Mouse (Mus musculus): ENCODE results near the gene Slc1a5. TPM values are rescaled to one million over a fixed set of nuclear protein-coding genes. Genes with fewer than 3 reads are reported as not detected.

Gene Slc1a5
- polyA plus RNA-seq, 1 experiment from 2014 or later = 4.6 TPM

- H3K9ac ChIP-seq (replicated peaks; ENCODE audit: low read depth, low read length) = no peak overlapping the region
- H3K4me2 ChIP-seq (ENCODE audit: low read depth, low read length) = no peak overlapping the region
- 80% methylated on average over 5 of the region's 5 CpGs for WGBS
- H3K9me3 ChIP-seq (ENCODE audit: control insufficient read depth, low read length) = no peaks in the 10 kb centered on the region
- no peak overlapping the region for H3K4me3 ChIP-seq (ENCODE audit: low read depth, low read length)
- no peaks in the 10 kb centered on the region for H3K36me3 ChIP-seq (ENCODE audit: control insufficient read depth, insufficient read depth, low read length)
- no peak for ATAC-seq (ENCODE audit: low read depth)
- no peak overlapping the region for H3K27ac ChIP-seq (ENCODE audit: low read depth, low read length)
- H3K27me3 ChIP-seq (ENCODE audit: control insufficient read depth, insufficient read depth, low read length) = no peaks in the 10 kb centered on the region
- H3K4me1 ChIP-seq (ENCODE audit: control insufficient read depth, insufficient read depth, low read length) = no peaks in the 10 kb centered on the region
Measured at GRCm38 (mm10) chr7:16792316-16792715, 11.2 kb downstream of the Slc1a5 start.

GRCm38 (mm10) chr7:16793010-16793725 lies 12.0 kb downstream of the Slc1a5 start:
- WGBS = 93% methylated on average over 19 of the region's 19 CpGs
- H3K27me3 ChIP-seq (ENCODE audit: control insufficient read depth, insufficient read depth, low read length) = no peaks in the 10 kb centered on the region
- no peak overlapping the region for H3K9ac ChIP-seq (replicated peaks; ENCODE audit: low read depth, low read length)
- no peaks in the 10 kb centered on the region for H3K4me1 ChIP-seq (ENCODE audit: control insufficient read depth, insufficient read depth, low read length)
- H3K36me3 ChIP-seq (ENCODE audit: control insufficient read depth, insufficient read depth, low read length) = no peaks in the 10 kb centered on the region
- H3K27ac ChIP-seq (ENCODE audit: low read depth, low read length) = no peak overlapping the region
- H3K4me2 ChIP-seq (ENCODE audit: low read depth, low read length) = no peak overlapping the region
- H3K9me3 ChIP-seq (ENCODE audit: control insufficient read depth, low read length) = no peaks in the 10 kb centered on the region
- ATAC-seq (ENCODE audit: low read depth) = no peak
- no peak overlapping the region for H3K4me3 ChIP-seq (ENCODE audit: low read depth, low read length)

- Histone ChIP-seq H3K4me2 (ENCODE audit: low read depth, low read length) (no peak overlapping the region), H3K27ac (ENCODE audit: low read depth, low read length) (no peak overlapping the region), H3K4me3 (ENCODE audit: low read depth, low read length) (no peak overlapping the region), H3K9ac (replicated peaks; ENCODE audit: low read depth, low read length) (no peak overlapping the region), H3K4me1 (ENCODE audit: control insufficient read depth, insufficient read depth, low read length) (no peaks in the 10 kb centered on the region), H3K9me3 (ENCODE audit: control insufficient read depth, low read length) (no peaks in the 10 kb centered on the region), H3K36me3 (ENCODE audit: control insufficient read depth, insufficient read depth, low read length) (no peaks in the 10 kb centered on the region), H3K27me3 (ENCODE audit: control insufficient read depth, insufficient read depth, low read length) (no peaks in the 10 kb centered on the region)
- WGBS = 93% methylated on average over 5 of the region's 5 CpGs
- ATAC-seq (ENCODE audit: low read depth) = no peak
Measured at GRCm38 (mm10) chr7:16794886-16795285, 13.7 kb downstream of the Slc1a5 start.

- WGBS = 37% methylated on average over 8 of the region's 8 CpGs
- Histone ChIP-seq H3K4me3 (ENCODE audit: low read depth, low read length) (no peak overlapping the region), H3K36me3 (ENCODE audit: control insufficient read depth, insufficient read depth, low read length) (no peaks in the 10 kb centered on the region), H3K4me2 (ENCODE audit: low read depth, low read length) (no peak overlapping the region), H3K9me3 (ENCODE audit: control insufficient read depth, low read length) (no peaks in the 10 kb centered on the region), H3K27me3 (ENCODE audit: control insufficient read depth, insufficient read depth, low read length) (no peaks in the 10 kb centered on the region), H3K27ac (ENCODE audit: low read depth, low read length) (no peak overlapping the region), H3K9ac (replicated peaks; ENCODE audit: low read depth, low read length) (no peak overlapping the region), H3K4me1 (ENCODE audit: control insufficient read depth, insufficient read depth, low read length) (no peaks in the 10 kb centered on the region)
- ATAC-seq (ENCODE audit: low read depth) = peak; percentile 29; the same call in 1 of the 2 replicates
Measured at GRCm38 (mm10) chr7:16804409-16805028, 23.4 kb downstream of the Slc1a5 start.

- H3K36me3 ChIP-seq (ENCODE audit: control insufficient read depth, insufficient read depth, low read length) = no peaks in the 10 kb centered on the region
- H3K27ac ChIP-seq (ENCODE audit: low read depth, low read length) = no peak overlapping the region
- H3K4me2 ChIP-seq (ENCODE audit: low read depth, low read length) = no peak overlapping the region
- no peak overlapping the region for H3K9ac ChIP-seq (replicated peaks; ENCODE audit: low read depth, low read length)
- no peaks in the 10 kb centered on the region for H3K9me3 ChIP-seq (ENCODE audit: control insufficient read depth, low read length)
- H3K4me1 ChIP-seq (ENCODE audit: control insufficient read depth, insufficient read depth, low read length) = peaks cover 15% of the 10 kb centered on the region; the same call in 1 of the 2 replicates
- H3K4me3 ChIP-seq (ENCODE audit: low read depth, low read length) = no peak overlapping the region
- WGBS = 87% methylated on average over 9 of the region's 9 CpGs
- H3K27me3 ChIP-seq (ENCODE audit: control insufficient read depth, insufficient read depth, low read length) = no peaks in the 10 kb centered on the region
- no peak for ATAC-seq (ENCODE audit: low read depth)
Measured at GRCm38 (mm10) chr7:16807936-16808335, 26.8 kb downstream of the Slc1a5 start.

- ATAC-seq (ENCODE audit: low read depth) = no peak
- Histone ChIP-seq H3K36me3 (ENCODE audit: control insufficient read depth, insufficient read depth, low read length) (no peaks in the 10 kb centered on the region), H3K27me3 (ENCODE audit: control insufficient read depth, insufficient read depth, low read length) (no peaks in the 10 kb centered on the region), H3K27ac (ENCODE audit: low read depth, low read length) (no peak overlapping the region), H3K4me1 (ENCODE audit: control insufficient read depth, insufficient read depth, low read length) (peaks cover 15% of the 10 kb centered on the region; the same call in 1 of the 2 replicates), H3K9ac (replicated peaks; ENCODE audit: low read depth, low read length) (no peak overlapping the region), H3K9me3 (ENCODE audit: control insufficient read depth, low read length) (no peaks in the 10 kb centered on the region), H3K4me2 (ENCODE audit: low read depth, low read length) (no peak overlapping the region), H3K4me3 (ENCODE audit: low read depth, low read length) (no peak overlapping the region)
- 90% methylated on average over 9 of the region's 9 CpGs for WGBS
Measured at GRCm38 (mm10) chr7:16808647-16809046, 27.5 kb downstream of the Slc1a5 start.

- H3K27me3 ChIP-seq (ENCODE audit: control insufficient read depth, insufficient read depth, low read length) = no peaks in the 10 kb centered on the region
- ATAC-seq (ENCODE audit: low read depth) = no peak
- H3K4me1 ChIP-seq (ENCODE audit: control insufficient read depth, insufficient read depth, low read length) = peaks cover 20% of the 10 kb centered on the region
- WGBS = 19% methylated on average over 10 of the region's 10 CpGs
- H3K36me3 ChIP-seq (ENCODE audit: control insufficient read depth, insufficient read depth, low read length) = no peaks in the 10 kb centered on the region
- no peak overlapping the region for H3K4me2 ChIP-seq (ENCODE audit: low read depth, low read length)
- H3K9ac ChIP-seq (replicated peaks; ENCODE audit: low read depth, low read length) = no peak overlapping the region
- H3K9me3 ChIP-seq (ENCODE audit: control insufficient read depth, low read length) = no peaks in the 10 kb centered on the region
- H3K27ac ChIP-seq (ENCODE audit: low read depth, low read length) = no peak overlapping the region
- H3K4me3 ChIP-seq (ENCODE audit: low read depth, low read length) = no peak overlapping the region
Measured at GRCm38 (mm10) chr7:16809739-16810138, 28.6 kb downstream of the Slc1a5 start.

- peak overlapping the region; percentile 46 for H3K4me3 ChIP-seq (ENCODE audit: low read depth, low read length)
- peaks cover 26% of the 10 kb centered on the region for H3K4me1 ChIP-seq (ENCODE audit: control insufficient read depth, insufficient read depth, low read length)
- H3K9ac ChIP-seq (replicated peaks; ENCODE audit: low read depth, low read length) = peak overlapping the region; percentile 58
- H3K27ac ChIP-seq (ENCODE audit: low read depth, low read length) = peak overlapping the region; percentile 81
- H3K9me3 ChIP-seq (ENCODE audit: control insufficient read depth, low read length) = no peaks in the 10 kb centered on the region
- no peaks in the 10 kb centered on the region for H3K36me3 ChIP-seq (ENCODE audit: control insufficient read depth, insufficient read depth, low read length)
- ATAC-seq (ENCODE audit: low read depth) = no peak
- WGBS = 43% methylated on average over 28 of the region's 28 CpGs
- H3K27me3 ChIP-seq (ENCODE audit: control insufficient read depth, insufficient read depth, low read length) = no peaks in the 10 kb centered on the region
- H3K4me2 ChIP-seq (ENCODE audit: low read depth, low read length) = peak overlapping the region; percentile 63
Measured at GRCm38 (mm10) chr7:16810399-16810919, 29.3 kb downstream of the Slc1a5 start.

Measured in neural tube, embryonic 14.5 days (tissue).